Mouse (Mus musculus) gastrocnemius, adult 8-10 months (tissue): ENCODE measurements around the gene Adgrb2. TPM values are rescaled to one million over a fixed set of nuclear protein-coding genes. Genes with fewer than 3 reads are reported as not detected.

Experiments
- DNase-seq, 2 experiments: peaks; one replicate each; pipeline ENCODE4 v3.0.0; 2022; ENCODE audit warnings: low spot score in 2 of 2
- total RNA-seq, 4 experiments: library from RNA; stranded (reverse); gene quantifications; 2 replicates each; pipeline ENCODE4 v1.2.4; 2022

Gene Adgrb2
- total RNA-seq, 4 experiments from 2014 or later, result 0.29 to 2.3 (median 1.1) TPM

DNA sequence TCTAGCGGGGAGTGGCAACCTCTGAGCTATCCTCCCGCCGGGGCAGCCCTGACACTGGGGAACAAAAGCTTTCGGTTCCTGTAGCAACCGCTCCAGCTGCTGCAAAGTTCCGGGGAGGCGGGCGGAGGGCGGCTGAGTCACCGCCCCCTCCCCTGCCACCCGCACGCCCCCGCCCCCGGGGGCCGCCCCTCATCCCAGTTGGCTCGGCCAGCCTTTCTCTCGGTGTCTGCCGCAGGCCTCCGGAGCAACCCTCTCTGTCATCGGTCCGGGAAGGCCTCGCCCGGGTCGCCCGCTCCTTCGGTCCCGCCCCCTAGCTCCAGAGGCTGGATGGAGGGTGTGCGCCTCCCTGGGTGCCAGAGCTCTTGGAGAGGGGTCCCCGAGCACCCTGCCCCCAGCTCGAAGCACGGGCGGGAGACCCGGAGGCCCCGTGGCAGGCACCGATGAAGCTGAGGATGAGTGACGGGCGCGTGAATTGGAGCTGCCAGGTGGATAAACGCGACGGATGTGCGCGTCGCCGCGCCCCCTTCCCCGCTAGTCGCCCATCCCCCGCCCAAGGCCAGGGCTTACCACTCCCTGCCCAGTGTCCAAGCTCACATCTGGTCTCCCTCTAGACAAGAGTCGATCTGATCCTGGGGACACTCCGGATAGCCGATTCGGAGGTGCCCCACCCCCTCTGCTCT lies 3.3 kb downstream of the Adgrb2 start:
- DNase-seq, result no peak

DNA sequence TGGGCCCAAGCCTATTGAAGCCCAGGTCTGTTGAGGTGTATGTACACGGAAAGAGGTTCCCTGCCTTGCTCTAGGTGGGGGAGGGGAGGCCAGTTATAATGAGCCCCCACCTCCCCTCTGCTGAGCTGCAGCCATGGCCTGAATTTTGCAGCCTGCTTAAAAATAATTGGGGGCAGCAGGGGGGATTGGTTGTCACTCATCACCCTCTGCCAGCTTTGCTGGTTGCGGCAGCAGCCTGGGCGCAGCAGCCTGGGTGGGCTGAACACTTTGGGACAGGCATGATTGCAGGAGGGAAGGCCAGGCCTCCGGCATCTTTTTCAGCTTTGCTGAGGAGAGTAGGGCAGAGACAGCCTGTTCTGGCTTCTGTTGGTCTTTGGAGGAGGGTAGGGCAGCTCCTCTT lies 5.3 kb downstream of the Adgrb2 start:
- DNase-seq, result no peak

DNA sequence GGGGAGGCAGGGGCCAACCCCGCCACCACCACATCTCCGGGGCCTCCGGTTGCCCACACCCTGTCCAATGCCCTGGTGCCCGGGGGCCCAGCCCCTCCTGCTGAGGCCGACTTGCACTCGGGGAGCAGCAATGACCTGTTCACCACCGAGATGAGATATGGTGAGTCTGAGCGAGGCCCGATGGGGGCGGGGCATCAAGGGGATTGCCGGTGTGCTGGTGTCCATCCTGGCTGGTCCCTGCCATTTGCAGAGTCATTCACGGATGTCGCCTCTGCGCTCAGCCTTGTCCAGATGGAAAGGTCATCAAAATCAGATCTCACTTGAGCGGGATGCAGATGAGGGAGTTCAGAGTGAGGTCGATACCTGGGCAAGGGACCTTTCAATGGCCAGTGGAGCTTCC lies 8.1 kb downstream of the Adgrb2 start:
- DNase-seq, result no peak

DNA sequence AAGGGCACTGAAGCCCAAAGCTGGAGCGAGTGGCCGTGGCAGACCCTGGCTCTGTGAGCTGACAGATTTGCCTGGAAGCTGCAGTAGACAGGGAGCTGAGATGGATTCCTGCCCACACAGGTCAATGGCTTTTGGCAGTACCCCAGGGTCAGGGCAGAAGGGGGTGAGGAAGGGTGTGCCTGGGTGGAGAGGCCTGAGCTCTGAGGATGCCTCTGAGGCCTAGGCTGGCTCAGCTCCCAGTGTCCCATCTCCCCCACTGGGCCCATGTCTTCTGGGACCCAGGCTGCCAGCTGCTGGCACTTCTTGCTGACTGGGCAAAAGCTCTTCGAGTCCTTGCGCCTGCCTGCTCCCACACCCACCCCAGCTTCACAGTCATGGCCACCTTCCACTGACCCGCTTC lies 8.5 kb downstream of the Adgrb2 start:
- DNase-seq, result no peak

DNA sequence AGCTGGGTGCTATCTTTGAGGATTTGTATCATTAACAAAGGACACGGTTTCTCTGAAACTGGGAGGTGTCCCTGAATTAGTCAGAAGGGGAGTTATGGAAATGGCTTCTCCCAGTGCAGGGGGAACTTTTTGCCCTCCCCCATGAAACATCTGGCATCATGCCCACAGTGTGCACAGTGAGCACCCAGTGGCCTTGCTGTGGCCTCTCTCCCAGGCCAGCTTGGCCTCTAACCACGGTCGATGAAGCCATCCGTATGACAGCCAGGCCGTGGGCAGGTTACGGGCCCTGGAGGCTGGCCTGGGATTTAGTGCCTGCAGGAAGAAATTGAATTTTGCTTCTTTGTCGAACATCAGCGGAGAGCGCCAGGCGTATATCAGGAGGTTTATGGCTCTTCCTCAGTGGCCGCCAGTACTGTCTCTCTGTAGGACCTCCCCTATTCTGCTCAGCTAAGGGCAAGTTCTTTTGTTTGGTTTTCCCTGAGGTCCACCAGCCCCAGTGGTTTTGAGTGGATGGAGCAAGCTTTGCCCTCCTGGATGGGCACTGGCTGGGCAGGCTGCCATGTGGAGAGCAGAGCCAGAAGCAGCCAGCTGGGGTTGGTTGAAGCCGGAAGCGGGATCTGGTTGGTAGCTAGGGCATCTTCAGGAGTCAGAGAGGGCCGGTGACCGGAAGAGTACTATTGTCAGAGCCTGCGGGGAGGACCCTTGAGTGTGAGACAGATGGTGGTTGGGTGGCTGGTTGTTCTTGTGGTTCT lies 9.4 kb downstream of the Adgrb2 start:
- no peak for DNase-seq

DNA sequence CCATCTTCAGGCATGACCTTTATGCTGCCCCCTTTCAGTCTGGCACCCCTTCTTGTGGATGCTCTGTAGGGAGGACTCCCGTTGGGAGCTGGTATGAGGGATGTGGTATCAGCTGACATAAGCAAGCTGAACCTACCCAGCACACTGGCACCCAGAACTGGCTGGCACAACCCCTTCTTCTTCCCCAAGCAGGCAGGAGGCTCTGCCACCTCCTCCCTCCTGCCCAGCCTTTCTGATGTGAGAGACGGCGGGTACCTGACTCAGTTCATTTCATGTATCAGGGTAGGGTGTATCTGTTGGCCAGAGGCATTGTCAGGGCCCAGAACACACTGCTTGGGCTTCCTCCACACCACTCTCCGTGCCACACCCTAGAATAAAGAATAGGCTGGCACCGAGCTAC lies 10.1 kb downstream of the Adgrb2 start:
- DNase-seq, result no peak

DNA sequence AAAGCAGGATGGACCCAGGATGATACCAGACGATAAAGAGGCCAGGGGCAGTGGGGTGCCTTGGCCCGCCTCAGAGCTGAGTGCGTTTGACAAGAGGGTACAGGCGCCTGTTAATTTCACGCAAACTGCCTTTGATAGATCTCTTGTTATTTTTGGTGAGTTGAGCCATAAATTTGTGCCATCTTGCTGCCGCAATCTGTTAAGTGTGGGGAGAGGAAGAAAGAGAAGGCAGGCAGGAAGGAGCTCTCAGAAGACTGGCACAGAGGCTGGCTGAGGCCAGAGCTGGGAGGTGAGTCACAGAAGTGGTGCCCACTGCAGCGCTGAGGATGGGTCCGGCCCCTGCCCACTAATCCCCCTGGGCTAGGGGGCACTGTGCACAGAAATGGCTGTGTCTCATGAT lies 10.6 kb downstream of the Adgrb2 start:
- no peak for DNase-seq

DNA sequence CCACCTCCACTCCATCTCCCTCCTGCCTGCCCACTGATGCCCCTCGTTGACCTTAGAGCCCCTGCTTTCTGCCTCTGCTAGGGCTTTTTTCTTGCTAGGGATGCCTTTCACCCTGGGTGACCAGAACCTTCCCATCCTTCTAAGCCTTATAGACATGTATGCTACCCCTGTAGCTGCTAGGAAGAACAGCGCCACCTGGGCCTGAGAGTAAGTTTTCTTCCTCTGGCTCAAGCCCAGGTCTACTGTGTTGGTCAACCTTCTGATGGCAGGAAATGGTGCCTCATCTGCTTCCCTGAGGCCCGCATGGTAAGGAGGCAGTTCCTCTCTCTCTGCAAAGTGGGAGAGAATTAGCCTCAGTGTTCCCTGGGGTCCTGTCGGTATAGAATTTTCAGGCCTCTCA lies 11.3 kb downstream of the Adgrb2 start:
- no peak for DNase-seq

DNA sequence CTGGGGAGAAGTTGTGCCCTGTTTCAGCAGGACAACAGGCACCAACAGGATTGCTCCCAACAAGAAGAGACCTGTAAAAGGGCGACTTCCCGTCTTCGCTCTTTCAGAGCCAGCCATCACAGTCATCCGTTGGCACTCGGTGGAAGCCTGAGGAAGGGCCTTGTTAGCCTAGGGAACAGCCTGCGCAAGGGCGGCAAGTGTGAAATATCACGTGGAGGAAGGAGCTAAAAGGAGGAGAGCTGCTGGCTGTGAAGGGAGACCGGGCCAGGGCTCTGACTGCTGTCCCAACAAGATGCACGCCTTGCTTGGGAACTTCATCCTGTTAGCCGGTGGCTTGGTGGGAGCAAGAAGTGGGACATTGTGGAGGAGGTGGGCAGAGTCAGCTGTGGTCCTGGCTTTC lies 13.5 kb downstream of the Adgrb2 start:
- no peak for DNase-seq

DNA sequence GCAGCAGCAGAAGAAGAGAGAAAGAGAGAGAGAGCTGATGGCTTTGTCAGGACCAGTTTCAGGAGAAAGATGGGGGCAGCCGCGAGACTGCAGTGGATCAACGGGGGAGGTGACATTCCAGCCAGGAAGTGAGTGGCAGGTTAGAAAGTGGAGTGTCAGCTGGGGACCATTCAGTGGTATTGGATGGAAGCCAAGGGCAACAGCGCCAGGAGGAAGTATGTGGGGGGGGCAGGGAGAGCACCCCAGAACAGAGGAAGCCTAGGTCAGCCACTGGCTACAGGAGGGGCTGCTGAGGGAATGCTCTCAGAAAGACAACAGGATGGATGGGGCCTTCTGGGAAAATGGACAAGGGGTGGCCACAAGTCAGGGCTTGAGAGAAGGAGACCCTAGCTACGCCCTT lies 17.0 kb downstream of the Adgrb2 start:
- DNase-seq, result no peak

DNA sequence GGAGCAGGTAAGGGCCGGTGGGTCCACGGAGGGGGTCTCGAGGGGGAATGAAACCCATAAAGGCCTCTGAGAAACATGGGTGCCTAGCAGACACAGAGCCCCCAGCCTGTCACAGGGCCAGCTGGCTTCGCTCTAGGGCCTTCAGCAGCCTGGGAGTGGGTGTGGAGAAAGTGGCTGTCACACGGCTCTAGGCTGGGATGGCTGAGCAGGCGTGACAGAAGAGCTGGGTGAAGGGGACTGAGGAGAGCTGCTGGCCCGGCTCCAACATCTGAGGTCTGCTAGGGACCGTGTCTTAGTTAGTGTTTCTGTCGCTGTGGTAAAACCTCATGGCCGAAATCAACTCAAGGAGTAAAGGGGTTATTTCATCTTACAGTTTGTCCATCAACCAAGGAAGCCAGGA lies 17.5 kb downstream of the Adgrb2 start:
- DNase-seq, result no peak

DNA sequence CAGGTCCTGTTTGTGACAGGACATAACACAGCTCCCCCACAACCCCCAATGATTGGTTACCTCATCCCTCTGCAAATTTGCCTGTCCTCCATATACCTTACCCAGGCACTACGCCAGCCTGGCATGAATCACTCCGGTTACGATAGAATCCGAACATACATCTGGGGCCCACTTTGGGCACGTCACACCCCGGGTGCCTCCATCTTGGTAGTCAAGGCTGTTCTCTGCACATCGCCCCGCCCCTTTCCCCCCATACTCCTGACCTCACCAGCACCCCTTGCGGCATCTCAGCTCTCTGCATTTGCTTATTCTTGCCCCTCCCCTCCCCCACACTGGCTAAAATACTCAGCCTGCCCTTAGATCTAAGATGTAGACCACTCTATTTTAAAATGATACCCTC lies 20.9 kb downstream of the Adgrb2 start:
- no peak for DNase-seq

DNA sequence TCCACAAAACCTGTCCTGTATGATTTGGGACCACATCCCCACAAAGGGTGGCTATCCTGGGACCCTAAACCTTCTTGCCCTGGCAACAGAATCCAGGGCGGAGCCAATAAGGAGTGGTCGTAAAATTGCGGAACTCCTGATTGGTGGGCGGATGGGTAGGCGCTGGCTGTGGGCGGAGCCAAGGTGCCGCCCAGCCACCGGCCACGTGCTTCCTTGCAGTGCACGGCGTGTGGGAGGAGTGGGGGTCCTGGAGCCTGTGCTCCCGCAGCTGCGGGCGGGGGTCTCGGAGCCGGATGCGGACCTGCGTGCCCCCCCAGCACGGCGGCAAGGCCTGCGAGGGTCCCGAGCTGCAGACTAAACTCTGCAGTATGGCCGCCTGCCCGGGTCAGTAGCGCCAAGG lies 21.9 kb downstream of the Adgrb2 start:
- no peak for DNase-seq

DNA sequence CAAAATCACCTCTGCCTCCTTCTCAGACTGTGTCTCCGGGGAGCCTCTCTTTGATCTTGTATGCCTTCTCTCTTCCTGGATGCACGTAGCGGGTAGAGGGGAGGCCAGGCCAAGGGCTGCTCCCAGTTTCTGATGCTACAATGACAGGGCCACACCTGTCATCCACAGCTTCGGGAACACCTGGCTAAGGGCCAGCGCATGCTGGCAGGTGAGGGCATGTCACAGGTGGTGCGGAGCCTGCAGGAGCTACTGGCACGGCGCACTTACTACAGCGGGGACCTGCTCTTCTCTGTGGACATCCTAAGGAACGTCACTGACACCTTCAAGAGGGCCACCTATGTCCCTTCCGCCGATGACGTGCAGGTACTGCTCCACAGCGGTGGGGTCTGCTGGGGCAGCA lies 24.4 kb downstream of the Adgrb2 start:
- no peak for DNase-seq

DNA sequence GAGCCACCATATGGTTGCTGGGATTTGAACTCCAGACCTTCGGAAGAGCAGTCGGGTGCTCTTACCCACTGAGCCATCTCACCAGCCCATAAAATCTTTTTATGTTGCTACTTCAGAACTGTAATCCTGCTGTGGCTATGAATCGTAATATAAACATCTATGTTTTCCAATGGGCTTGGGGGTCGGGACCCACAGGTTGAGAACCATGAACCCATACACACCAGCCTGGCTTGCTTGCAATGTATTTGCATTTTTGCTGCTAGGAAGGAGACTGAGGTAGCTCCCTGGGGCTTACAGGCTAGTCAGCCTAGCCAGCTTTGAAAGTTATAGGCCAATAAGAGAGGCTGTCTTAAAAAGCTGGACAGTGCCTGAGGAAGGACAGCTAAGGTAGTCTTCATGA lies 26.1 kb downstream of the Adgrb2 start:
- DNase-seq, result no peak

DNA sequence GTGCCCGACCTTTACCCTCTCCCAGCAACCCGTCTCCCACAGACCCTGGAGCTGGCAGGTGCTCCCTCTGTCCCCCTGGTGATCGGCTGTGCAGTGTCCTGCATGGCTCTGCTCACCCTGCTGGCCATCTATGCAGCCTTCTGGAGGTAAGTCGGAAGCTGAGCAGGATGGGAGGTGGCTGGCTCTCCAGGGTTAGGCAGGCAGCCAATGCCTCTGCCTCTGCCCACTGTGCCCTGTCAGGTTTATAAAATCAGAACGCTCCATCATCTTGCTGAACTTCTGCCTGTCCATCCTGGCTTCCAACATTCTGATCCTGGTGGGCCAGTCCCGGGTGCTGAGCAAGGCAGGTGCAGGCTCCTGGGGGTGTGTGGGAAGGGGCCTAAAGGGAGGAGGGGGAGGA lies 27.6 kb downstream of the Adgrb2 start:
- DNase-seq, result no peak

DNA sequence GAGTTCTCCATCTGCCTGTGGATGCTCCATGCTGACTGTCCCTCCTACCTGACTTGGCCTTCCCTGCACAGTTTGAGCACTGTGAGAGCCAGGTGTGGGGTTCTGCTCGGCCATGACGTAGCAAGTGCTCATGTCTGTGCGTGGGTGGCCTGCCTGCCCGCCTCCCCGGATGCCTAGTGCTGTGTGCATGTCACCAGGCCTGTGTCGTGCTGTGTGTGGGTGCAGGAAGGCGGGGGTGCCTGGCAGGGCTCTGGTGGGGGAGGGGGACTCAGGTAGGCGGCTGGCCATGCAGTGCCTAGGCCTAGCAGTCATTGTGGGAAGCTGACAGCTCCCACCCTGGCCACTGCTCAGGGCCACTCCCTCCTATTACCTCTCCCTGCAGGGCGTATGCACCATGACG lies 28.4 kb downstream of the Adgrb2 start:
- no peak for DNase-seq

DNA sequence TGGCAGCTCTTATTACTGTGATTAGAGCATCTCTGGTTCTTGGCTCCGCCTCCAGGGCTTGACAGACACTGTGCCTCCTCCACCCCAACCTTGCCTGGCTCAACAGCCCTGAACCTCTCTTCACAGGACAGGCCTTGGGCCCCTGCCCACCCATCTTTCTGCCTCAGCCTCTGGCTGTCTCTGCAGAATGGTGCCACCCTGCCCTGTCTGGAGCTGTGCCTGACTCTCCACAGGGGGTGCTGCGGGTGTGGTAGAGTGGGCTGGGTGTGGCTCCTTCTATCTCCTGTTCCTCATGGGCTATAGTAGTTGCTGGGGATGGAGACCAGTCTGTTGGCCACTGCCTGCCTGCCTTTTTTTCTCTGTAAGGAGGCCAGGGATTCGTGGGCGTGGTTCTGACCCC lies 31.3 kb downstream of the Adgrb2 start:
- DNase-seq, result no peak

DNA sequence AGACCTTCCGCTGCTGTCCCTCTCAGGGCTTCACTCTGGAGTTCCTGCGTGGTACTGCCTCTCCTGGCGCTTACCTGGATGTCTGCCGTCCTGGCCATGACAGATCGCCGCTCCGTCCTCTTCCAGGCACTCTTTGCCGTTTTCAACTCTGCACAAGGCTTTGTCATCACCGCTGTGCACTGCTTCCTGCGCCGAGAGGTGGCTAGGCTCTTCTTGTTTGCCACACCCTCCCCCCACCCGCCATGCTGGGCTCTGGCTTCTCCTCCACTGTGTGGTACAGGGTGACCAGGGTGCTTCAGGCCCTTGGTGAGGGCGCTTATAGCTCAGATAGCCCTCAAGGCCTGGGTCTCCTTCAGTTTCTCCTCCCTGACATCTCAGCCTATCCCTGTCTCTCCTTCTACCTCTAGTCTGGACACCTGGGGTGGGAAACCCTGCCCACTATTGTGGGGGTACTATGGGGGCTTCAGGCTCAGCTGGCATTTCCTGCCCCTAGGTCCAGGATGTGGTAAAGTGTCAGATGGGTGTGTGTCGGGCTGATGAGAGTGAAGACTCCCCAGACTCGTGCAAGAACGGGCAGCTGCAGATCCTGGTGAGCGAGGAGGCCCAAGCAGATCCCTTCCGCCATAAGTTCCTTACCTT lies 32.5 kb downstream of the Adgrb2 start:
- no peak for DNase-seq

DNA sequence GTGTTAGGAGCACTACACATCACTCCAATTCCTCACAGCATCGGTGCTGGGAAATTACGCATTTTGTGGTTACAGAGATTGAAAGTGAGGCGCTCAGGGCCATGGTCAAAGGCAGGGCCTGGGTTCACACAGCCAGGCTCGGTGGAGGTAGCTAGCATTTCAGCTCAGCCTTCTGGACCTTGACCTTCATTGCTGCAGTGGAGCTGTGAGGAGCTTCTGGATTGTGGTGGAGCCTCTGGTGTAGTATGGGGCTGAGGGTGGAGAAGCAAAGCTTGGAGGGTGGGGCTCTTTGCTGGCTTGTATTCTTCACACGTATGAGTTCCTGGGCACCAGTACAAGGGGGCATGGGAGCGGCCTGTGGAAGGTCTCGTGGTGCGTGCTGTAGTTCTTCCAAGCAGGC lies 38.3 kb downstream of the Adgrb2 start:
- DNase-seq, result no peak

DNA sequence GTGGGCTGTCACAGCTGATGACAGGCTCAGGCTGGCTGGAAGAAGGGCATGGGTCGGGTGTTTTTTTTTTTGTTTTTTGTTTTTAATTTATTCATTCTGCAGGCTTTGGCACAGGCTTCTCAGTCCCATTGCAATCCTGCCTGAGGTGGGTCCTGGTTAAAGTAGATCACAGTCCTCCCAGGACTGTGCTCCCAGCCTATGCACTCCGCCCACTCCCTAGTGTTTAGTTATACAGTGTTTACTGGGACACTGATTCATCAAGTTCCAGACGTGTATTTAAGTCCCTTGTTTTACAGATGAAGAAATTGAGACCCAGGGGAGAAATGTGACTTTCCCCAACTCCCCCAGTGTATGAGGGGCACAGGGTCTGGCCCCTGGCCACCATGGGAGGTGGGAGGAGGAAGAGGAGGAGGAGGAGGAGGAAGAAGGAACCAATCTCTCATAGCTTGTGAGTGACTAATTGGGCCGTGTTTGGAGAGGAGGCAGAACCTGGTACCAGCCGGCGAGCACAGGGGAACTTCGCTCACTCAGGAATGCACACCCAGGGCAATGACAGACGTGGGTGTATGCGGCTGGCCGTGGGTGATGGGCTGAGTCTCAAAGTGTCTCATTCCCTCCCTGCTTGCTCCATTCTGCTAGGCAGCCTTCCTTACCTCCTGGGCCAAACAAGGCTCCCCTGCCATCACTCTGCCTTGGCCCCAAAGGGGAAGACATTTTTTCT lies 39.0 kb downstream of the Adgrb2 start:
- no peak for DNase-seq

DNA sequence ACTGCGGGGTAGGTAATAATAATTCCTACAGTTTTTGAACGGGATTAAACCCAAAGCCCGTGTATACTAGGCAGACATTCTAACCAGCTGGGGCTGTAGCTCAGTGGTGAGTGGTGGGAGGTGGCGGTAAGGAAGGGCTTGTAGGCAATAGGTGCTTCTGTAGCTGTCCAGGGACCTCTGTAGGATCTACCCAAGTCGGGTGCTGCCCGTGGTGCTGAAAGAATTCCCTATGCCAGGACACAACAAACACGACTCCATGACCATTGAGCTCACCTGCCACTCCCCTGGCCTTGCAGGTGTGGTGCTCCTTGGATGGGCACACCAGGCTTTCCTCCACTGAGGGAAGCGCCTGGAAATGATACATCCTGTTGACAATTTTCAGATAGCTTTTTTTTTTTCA lies 40.9 kb downstream of the Adgrb2 start:
- no peak for DNase-seq
